Comparison of ENCODE assay signal across 26 mouse cellular contexts in genomic region chr9:46241818-46242217, GRCm38 (mm10). TPM values are rescaled to one million over a fixed set of nuclear protein-coding genes. Genes with fewer than 3 reads are reported as not detected.
"Had no signal": no experiment of that assay in that cellular context is flagged by ENCODE, and none has a peak within 500 bp of the region (broad histone marks: within the 10 kb centered on the region; RNA-seq: fewer than 3 reads in every experiment).

No protein-coding gene starts in this region.

- H3K4me3 ChIP-seq: limb, embryonic 12.5 days; limb, embryonic 15.5 days; liver, embryonic 13.5 days had no signal

- DNase-seq: kidney, adult 11 months; kidney, adult 8-10 months; kidney, postnatal 14 days; left cerebral cortex, postnatal 4 days; liver, embryonic 13.5 days; lung, adult 2 months; lung, postnatal 14 days; lung, postnatal 4 days; midbrain, embryonic 14.5 days; thymus, adult 2 months; thymus, postnatal 25 days had no signal

- H3K36me3 ChIP-seq: limb, embryonic 12.5 days; limb, embryonic 15.5 days; liver, embryonic 13.5 days had no signal

- H3K27me3 ChIP-seq: limb, embryonic 12.5 days; limb, embryonic 15.5 days; liver, embryonic 13.5 days had no signal

- H3K4me2 ChIP-seq: limb, embryonic 12.5 days; limb, embryonic 15.5 days; liver, embryonic 13.5 days; midbrain, embryonic 11.5 days had no signal

- H3K9me3 ChIP-seq: limb, embryonic 12.5 days; limb, embryonic 15.5 days; liver, embryonic 13.5 days had no signal

- H3K27ac ChIP-seq: limb, embryonic 12.5 days; limb, embryonic 15.5 days; liver, embryonic 13.5 days had no signal

- H3K9ac ChIP-seq: limb, embryonic 12.5 days; limb, embryonic 15.5 days; liver, embryonic 13.5 days had no signal

- H3K4me1 ChIP-seq: limb, embryonic 15.5 days; liver, embryonic 13.5 days had no signal

RNA-seq across cellular contexts. Expression of gene Apoa4, which starts 1.3 kb away (rescaled TPM):
- total RNA-seq: layer of hippocampus, adult 8-10 months; layer of hippocampus, postnatal 10 days; left cerebral cortex, adult 8-10 months; left cerebral cortex, postnatal 14 days; left cerebral cortex, postnatal 4 days; megakaryocyte progenitor cell, adult 5-6 weeks; megakaryocyte-erythroid progenitor cell, adult 5-6 weeks; midbrain, postnatal 0 days had no signal
- polyA plus RNA-seq: limb, embryonic 12.5 days; limb, embryonic 15.5 days; lung, embryonic 16.5 days; midbrain, embryonic 11.5 days; midbrain, embryonic 14.5 days; midbrain, postnatal 0 days; neural tube, embryonic 11.5 days; neural tube, embryonic 14.5 days had no signal

RNA-seq across cellular contexts. Expression of gene Apoc3, which starts 6.4 kb away (rescaled TPM):
- total RNA-seq: layer of hippocampus, postnatal 10 days; left cerebral cortex, postnatal 4 days; megakaryocyte progenitor cell, adult 5-6 weeks; megakaryocyte-erythroid progenitor cell, adult 5-6 weeks; midbrain, postnatal 0 days had no signal
- polyA plus RNA-seq: limb, embryonic 12.5 days; limb, embryonic 15.5 days; lung, embryonic 16.5 days; midbrain, embryonic 11.5 days; midbrain, embryonic 14.5 days; midbrain, postnatal 0 days; neural tube, embryonic 11.5 days; neural tube, embryonic 14.5 days; testis, adult 2 months had no signal

RNA-seq across cellular contexts. Expression of gene Apoa1, which starts 13.4 kb away (rescaled TPM):
- total RNA-seq: megakaryocyte progenitor cell, adult 5-6 weeks; megakaryocyte-erythroid progenitor cell, adult 5-6 weeks had no signal

RNA-seq across cellular contexts. Expression of gene Apoa5, which starts 26.6 kb away (rescaled TPM):
- total RNA-seq: layer of hippocampus, adult 8-10 months; layer of hippocampus, postnatal 10 days; left cerebral cortex, adult 8-10 months; left cerebral cortex, postnatal 14 days; left cerebral cortex, postnatal 4 days; megakaryocyte progenitor cell, adult 5-6 weeks; megakaryocyte-erythroid progenitor cell, adult 5-6 weeks; midbrain, postnatal 0 days had no signal
- polyA plus RNA-seq: kidney, embryonic 16.5 days; limb, embryonic 15.5 days; lung, embryonic 16.5 days; midbrain, embryonic 14.5 days; midbrain, postnatal 0 days; neural tube, embryonic 11.5 days; neural tube, embryonic 14.5 days; testis, adult 2 months had no signal
